Mouse (Mus musculus): ENCODE data around the gene Surf4. TPM values are rescaled to one million over a fixed set of nuclear protein-coding genes. Genes with fewer than 3 reads are reported as not detected.

The Surf4 gene
- total RNA-seq (2021): 10 to 100 TPM; 66.4 to 71.4 TPM
- long read RNA-seq, experiment 1, transcript Surf4-201 (6 exons, 3,281 nt): major isoform, 75 of 115 reads
- long read RNA-seq, experiment 1, partial matches to known transcripts: 4 of 115 reads
- long read RNA-seq, experiment 1, other reads (novel, unspliced or antisense): 36 of 115 reads
- long read RNA-seq, experiment 2, transcript Surf4-201 (6 exons, 3,281 nt): major isoform, 114 of 161 reads
- long read RNA-seq, experiment 2, partial matches to known transcripts: 2 of 161 reads
- long read RNA-seq, experiment 2, other reads (novel, unspliced or antisense): 45 of 161 reads

DNA sequence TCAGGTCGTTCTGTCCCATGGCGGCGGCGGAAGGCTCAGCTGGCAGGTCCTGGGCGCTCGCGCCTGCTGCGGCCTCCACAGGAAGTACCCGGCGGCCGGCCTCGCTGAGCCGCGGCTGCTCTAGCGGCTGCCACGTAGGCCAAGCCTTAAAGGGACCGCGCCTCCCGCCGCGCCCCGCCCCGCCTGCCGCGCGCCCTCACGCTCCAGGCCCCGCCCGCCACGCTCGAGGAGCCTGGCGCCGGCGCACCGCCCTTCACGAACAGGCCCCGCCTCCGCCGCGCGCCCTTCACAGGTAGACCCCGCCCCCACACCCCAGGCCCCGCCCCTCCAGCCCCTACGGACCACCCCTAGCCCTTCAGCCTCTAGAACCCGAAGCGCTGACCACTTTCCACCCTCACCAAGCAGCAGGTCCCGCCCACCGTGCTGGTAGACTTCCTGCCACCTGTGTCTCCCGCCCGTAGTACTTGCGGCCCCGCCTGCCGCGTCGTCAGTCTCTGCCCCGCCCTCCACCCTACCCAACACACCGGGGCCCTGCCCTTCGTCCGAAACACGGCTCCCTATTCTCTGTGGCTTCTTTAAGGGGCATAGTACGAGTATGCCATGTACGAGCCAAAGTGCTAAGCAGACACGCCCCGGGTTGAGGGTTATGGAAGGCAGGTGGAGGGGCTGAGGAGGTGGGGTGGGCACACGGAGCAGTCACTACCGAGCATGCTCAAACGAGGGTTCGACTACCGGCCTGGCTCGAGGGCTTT is at the start of gene Surf4, which contains the start of gene Stkld1:
Gene Surf4 (minus strand): TSS at position 625 of the 752 bp plus-strand sequence.
Gene Stkld1 (plus strand): TSS at position 744 of the 752 bp plus-strand sequence.
- intact Hi-C loops (cut with DNase I): loop anchor here (5.0 kb wide), 1 partner anchor 74 kb away; the partner anchor contains the start of gene Cacfd1
- DNase-seq: peak; percentile 82 to 89

DNA sequence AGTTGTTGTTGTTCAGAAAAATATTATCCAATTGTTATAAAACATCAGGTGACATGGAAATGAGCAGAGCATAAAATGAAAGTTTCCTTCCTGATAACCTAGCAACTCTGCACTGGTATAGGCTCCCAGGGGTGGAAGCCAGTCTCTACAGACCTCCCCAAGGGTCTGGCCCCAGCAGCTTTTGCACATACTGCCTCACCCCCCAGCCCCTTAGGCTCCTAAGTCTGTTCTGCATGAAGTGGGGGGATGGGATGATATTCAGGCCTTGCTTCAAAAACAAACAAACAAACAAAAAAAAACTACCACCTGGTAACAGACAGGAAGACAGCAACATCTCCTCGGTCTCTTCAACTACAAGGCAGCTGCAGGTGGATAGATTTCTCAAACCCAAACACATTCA is 46.6 kb upstream of the Surf4 start:
- no peak for DNase-seq
- intact Hi-C loops (cut with DNase I): no loop called here

DNA sequence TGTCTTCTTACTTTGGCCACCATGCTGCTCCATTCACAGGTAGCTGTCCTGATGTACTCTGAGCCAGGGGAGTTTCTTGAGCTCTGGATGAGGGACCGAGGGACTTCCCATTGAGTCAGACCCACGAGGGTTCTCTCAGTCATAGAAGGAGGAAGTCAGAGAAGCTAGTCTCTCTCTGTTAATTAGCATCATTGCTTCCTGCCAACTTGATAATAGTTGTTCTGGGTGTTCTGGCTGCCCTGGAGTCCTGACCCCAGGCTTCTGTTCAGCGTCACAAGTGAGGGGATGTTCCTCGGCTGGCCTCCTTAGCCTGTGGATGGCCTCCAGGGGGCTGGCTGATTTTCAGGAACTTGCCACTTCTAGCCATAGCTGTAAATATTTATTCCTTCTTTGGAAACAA is 40.2 kb upstream of the Surf4 start:
- DNase-seq: no peak
- intact Hi-C loops (cut with DNase I): no loop called here

DNA sequence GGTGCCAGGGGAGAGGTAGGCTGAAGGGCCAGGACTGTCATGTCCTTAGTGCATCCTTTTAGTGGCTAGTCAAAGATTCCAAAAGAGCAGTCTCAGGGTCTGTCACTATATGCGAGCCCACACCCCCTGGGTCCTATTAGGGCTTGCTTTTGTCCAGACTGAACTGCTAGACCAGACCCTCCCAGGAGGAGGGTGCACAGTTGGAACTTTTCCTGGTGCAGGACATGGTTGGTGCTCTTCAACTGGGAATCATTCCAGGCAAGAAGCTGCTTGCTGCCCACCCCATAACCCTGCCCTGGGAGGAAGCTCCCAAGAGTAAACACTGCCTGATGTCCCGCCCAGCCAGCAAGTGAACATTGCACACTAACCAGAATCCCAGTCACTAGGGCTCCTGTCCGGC is 39.4 kb upstream of the Surf4 start, which contains the start of gene Adamts13:
Gene Adamts13 (plus strand): TSS at position 301 of the 400 bp plus-strand sequence.
- DNase-seq: no peak
- intact Hi-C loops (cut with DNase I): no loop called here

DNA sequence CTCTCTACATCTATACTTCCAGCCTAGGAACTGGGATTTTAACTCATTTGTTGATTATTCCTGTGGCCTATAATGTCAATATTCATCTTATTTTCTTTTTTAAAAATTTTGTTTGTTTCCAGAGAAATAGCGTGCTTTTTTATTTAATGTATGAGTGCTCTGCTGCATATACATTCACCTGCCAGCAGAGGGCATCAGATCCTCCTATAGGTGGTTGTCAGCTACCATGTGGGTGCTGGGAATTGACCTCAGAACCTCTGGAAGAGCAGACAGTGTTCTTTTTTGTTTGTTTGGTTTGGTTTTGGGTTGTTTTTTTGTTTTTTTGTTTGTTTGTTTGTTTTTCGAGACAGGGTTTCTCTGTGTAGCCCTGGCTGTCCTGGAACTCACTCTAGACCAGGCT is 33.5 kb upstream of the Surf4 start:
- intact Hi-C loops (cut with DNase I): no loop called here

GRCm38 (mm10) chr2:26964724-26965370 is 31.1 kb upstream of the Surf4 start:
- intact Hi-C loops (cut with DNase I): no loop called here
- DNase-seq: no peak

More for the DNA sequence above, 33.5 kb upstream of the Surf4 start:
- no peak for DNase-seq

DNA sequence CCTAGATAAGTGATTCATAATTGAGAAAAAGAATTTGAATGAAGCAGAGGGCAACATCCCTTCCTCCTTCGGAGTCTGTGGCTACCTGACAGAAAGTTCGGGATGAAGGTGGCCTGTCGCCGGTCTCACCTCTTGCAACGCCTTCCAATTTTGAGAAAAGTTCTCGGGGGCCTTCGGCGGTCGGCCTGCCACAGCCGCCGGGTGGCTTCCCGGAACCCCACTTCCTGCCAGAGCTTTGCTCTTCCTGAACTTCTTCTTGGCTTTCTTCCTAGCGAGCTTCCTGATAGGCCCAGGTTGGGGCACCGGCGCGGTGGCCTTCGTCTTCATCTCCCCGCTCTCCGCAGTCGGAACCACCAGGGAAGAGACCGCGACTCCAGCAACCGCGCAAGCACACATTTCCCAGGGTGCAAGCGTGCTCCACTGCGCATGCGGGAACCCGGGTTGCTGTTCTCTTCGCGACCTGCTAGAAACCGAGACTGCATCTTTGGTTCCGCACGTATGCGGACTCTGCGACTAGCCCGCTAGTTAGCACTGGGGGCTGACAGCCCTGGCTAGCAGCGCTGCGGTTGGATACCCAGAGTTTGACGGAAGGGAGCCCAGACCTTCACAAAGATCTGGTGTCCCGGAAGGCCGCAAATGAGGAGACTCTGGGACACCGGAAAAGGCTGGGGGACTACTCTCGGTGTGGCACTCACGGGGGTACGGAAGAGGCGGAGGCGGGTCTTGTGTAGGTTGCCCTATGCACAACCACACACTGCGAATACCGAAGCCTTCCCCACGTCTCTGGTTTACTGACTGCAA is 30.4 kb upstream of the Surf4 start, which contains the start of gene Rexo4:
Gene Rexo4 (minus strand): TSS at position 464 of the 801 bp plus-strand sequence.
- intact Hi-C loops (cut with DNase I): no loop called here

DNA sequence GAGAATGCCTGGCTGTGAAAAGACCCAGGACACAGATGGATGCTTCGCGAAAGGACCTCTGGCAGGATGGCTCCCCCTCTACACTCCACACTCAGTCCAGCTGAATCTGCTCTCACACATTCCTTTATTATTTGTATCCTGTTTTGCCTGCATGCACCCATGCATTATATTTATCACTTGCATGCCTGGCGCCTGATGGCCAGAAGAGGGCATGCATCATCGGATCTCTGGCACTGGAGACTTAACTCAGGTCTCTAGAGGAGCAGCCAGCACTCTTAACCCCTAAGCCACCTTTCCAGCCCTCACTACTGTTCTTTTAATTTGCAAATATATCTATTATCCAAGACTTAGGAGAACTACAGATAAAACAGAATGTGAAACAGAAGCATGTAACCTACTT is 27.0 kb upstream of the Surf4 start:
- no peak for DNase-seq
- intact Hi-C loops (cut with DNase I): no loop called here

More for the DNA sequence above, 30.4 kb upstream of the Surf4 start, which contains the start of gene Rexo4:
- peak; percentile 91 to 93 for DNase-seq

- DNase-seq: no peak
- intact Hi-C loops (cut with DNase I): no loop called here
Measured at GRCm38 (mm10) chr2:26957488-26957859, 23.7 kb upstream of the Surf4 start.

- intact Hi-C loops (cut with DNase I): no loop called here
- no peak for DNase-seq
Measured at GRCm38 (mm10) chr2:26956811-26957487, 23.2 kb upstream of the Surf4 start.

DNA sequence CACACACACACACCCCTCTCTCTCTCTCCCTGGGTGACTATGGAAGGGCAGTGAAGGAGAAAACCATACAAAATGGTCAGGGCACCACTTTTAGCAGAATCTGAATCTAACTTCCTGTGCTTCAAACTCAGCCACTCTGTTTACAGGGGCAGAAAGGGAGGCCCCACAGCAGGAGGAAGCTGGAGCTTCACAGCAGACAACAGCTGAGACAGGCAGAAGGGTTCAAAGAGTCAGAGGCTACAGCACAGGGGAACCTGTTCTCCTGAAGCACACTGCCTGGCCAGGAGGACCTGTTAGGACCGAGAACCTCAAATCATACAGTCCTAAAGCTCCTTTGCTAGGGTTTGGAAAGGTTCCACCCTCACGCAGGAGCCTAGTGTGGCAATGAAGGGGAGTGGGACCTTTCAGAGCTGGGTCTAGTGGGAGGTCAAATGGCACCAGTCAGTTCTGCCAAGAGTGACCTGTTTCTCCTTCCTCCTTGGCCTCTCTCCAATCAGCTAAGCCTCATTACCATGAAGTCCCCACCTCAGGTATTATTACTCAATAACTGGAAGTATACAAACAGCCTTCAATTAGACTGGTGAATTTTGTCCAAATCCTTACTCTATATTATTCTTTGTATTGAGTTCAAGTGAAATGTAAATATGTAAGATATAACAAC is 21.1 kb upstream of the Surf4 start:
- intact Hi-C loops (cut with DNase I): no loop called here
- DNase-seq: no peak

DNA sequence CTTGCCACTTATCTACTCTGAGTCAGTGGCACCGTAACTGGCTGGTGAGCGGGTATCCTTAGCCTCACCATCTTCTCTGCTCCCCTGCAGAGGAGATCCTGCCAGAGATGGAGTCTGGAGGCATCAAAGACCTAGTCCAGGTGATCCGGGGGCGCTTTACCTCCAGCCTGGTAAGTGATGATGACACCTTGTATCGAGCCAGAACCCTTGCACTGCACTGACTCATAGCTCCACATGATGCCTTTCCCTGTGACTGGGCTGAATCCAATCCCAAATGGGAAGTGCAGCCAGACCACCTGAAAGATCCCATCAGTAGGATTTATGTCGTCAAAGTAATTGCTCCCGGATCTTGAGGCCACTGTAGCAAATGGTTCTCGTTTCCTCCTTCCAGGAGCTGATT is 19.1 kb upstream of the Surf4 start:
- intact Hi-C loops (cut with DNase I): no loop called here

GRCm38 (mm10) chr2:26952193-26952592 is 18.5 kb upstream of the Surf4 start:
- intact Hi-C loops (cut with DNase I): no loop called here
- no peak for DNase-seq

More for the DNA sequence above, 19.1 kb upstream of the Surf4 start:
- DNase-seq: no peak

GRCm38 (mm10) chr2:26951346-26951905 is 17.7 kb upstream of the Surf4 start:
- intact Hi-C loops (cut with DNase I): no loop called here
- DNase-seq: no peak

DNA sequence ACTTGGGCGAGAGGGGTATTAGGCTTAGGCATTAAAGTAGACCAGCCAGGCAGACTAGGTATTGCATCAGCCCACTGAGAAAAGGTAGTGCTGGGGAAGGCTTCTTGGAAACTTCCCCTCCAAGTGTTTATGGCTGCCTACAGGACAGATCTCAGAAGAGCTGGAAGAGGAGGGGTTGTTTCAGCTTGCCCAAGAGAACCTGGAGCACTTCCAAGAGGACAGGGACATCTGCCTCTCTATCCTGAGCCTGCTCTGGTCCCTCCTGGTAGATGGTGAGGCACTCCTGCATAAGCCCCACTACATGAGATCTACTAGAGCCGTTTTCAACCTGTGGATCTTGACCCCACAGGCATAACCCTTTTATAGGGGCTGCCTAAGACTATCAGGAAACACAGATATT is 16.7 kb upstream of the Surf4 start:
- no peak for DNase-seq
- intact Hi-C loops (cut with DNase I): no loop called here

DNA sequence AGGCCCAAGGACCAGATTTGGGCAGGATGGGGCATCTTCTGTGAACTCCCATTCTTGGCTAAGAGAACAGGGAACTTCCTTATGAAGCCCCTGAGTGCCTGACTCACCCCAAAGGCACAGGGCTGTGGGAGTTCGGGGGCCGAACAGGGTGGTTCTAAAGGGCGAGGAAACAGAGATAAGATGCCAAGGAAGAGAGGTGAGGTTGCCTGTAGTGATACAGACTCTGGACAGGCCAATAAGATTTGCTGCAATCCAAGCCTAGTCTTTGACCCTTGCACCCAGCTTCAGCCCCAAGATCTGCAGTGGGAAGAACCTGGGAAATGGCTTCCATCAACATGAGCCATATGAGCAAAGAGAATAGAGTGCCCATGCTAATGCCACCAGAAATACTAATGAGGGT is 9.5 kb upstream of the Surf4 start:
- intact Hi-C loops (cut with DNase I): no loop called here
- no peak for DNase-seq

DNA sequence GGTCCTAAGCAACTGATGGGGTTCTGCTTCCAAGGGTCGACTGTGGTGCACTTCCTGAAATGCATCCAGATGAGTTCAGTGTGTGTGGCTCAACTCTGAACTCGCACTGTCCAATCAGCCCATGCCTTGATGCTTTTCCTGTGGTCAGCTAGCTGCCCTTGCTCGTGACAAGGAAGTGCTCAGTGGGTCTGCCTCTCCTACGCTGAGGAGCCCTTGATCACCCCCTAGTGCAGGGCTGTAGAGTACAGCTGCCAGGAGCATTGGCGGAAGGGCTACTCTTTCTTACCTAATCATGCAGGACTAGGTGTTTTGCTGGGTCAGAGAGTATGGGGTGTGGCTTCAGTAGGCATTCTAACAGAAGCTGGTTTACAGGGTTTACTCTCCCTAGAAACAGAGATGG is 7.8 kb upstream of the Surf4 start:
- intact Hi-C loops (cut with DNase I): no loop called here
- DNase-seq: no peak

DNA sequence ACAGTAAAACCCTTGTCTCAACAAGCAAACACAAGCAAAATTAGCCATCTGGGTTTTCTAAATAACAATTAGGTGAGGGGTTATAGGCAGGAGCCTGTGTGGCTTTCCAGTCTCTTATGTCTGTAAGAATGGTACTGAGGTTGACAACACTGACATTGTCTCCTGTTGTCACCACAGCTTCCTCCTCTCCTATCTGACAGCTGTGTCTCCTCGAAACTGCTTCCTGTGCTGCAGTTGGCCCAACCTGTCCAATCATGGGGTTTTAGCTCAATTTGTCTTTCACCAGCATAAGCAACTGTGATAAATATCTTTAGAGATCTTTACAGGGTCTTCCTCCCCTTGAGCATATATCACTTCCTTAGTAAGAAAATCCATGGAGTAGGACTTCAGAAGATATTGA is 2.7 kb upstream of the Surf4 start:
- intact Hi-C loops (cut with DNase I): no loop called here
- DNase-seq: no peak

- intact Hi-C loops (cut with DNase I): no loop called here
- no peak for DNase-seq
Measured at GRCm38 (mm10) chr2:26935286-26935685, 1.6 kb upstream of the Surf4 start.
